Mouse (Mus musculus): ENCODE measurements around the gene Lrtm2.

Gene Lrtm2

GRCm38 (mm10) chr6:119280761-119281160 is 49.8 kb downstream of the Lrtm2 start:
- DNase-seq (ENCODE audit: low read depth, low spot score): no peak

- no peak for DNase-seq (ENCODE audit: low read depth, low spot score)
Observed at GRCm38 (mm10) chr6:119276713-119277112, 53.9 kb downstream of the Lrtm2 start.

Measured in CD4-positive helper T cell, adult 2 months (primary cell).